Mouse (Mus musculus): ENCODE measurements around the gene Rnf44. TPM values are rescaled to one million over a fixed set of nuclear protein-coding genes. Genes with fewer than 3 reads are reported as not detected.

The Rnf44 gene
- polyA plus RNA-seq, 1 experiment: 60.0 TPM

DNA sequence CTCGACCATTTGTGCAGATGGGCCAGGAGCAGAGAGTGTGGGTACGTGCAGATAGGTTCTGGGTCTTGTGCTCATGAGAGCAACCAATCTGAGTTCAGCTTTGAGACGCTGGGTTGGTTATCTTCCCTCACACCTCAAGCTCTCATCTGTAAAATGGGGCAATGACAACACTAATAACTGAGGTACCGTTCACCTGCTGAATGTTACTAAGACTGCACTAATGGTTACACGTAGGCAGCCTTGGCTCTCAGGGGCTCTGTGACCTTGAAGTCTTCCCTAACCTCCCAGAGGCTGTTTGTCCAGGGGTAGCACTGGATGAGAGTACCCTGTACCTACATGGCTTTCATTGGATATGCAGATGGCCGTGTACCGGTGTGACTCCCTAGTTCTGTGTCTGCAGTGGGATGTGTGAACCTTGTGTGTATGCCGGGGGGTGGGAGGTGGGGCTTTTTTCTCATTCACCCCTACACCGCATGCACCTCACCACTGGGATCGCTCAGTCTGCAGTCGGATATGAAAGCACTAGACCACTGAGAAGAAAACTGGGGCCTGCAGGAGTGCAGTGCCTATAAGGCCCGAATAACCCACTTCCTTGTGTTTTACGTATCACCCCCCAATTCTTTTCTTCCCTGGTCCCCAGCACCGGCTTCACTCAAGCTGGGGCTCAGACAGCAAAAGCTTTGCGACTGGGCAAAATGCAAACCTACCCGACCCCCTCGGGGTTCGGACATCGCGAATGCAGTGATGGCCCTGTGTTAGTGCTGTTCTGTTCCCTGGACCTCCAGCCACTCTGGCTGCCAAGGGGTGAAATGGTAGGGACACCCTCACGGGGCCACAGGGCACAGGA lies 773 bp downstream of the Rnf44 start:
- Histone ChIP-seq H3K4me1 (ENCODE audit: control insufficient read depth, insufficient read depth, low read length) (peaks cover 8% of the 10 kb centered on the region), H3K27ac (ENCODE audit: control insufficient read depth, insufficient read depth, low read depth, low read length, poor library complexity) (peak overlapping the region; percentile 100), H3K4me3 (replicated peaks; ENCODE audit: control insufficient read depth, low read depth, low read length) (peak overlapping the region; percentile 99)
- TF ChIP-seq POLR2A (IDR thresholded peaks at IDR 0.05; ENCODE audit: borderline replicate concordance, control insufficient read depth, low read depth, low read length) (no peak), CTCF (IDR thresholded peaks at IDR 0.05; ENCODE audit: control insufficient read depth, insufficient read depth, low read length) (no peak)
- WGBS: 6% methylated on average over 21 of the region's 21 CpGs

GRCm38 (mm10) chr13:54691737-54692136 lies 2.0 kb downstream of the Rnf44 start:
- peak overlapping the region; percentile 100 for H3K27ac ChIP-seq (ENCODE audit: control insufficient read depth, insufficient read depth, low read depth, low read length, poor library complexity)
- peak overlapping the region; percentile 99 for H3K4me3 ChIP-seq (replicated peaks; ENCODE audit: control insufficient read depth, low read depth, low read length)
- TF ChIP-seq POLR2A (IDR thresholded peaks at IDR 0.05; ENCODE audit: borderline replicate concordance, control insufficient read depth, low read depth, low read length) (no peak), CTCF (IDR thresholded peaks at IDR 0.05; ENCODE audit: control insufficient read depth, insufficient read depth, low read length) (no peak)
- H3K4me1 ChIP-seq (ENCODE audit: control insufficient read depth, insufficient read depth, low read length): peaks cover 8% of the 10 kb centered on the region

DNA sequence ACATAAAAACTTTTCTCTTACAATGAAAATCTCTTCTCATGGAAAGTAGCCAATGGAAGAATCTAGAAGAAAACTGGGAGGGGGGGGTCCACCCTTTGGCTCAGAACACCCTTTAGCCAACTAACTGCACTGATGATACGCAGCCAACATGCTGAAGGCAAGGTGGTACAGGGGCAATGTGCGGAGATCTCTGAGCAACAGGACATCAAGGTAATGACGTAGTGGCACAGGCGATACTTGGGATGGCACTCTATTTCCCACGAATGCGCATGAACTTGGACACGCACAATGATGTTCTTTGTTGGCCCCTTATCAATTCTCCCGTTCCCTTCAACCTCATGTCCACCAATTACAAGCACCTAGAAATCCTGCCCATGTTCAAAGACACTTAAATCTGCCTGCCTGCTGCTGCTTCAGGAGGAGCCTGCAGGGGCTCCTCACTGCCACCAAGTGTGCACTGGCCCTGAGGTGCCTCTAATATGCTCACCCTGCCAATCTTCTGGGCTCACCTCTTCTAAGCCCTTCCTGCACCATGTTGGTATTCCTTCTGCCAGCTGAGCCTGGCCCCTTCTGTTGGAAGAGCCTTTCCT lies 3.5 kb downstream of the Rnf44 start:
- H3K4me3 ChIP-seq (replicated peaks; ENCODE audit: control insufficient read depth, low read depth, low read length): no peak overlapping the region
- peaks cover 11% of the 10 kb centered on the region for H3K4me1 ChIP-seq (ENCODE audit: control insufficient read depth, insufficient read depth, low read length)
- no peak for TF ChIP-seq CTCF (IDR thresholded peaks at IDR 0.05; ENCODE audit: control insufficient read depth, insufficient read depth, low read length)
- no peak for TF ChIP-seq POLR2A (IDR thresholded peaks at IDR 0.05; ENCODE audit: borderline replicate concordance, control insufficient read depth, low read depth, low read length)
- H3K27ac ChIP-seq (ENCODE audit: control insufficient read depth, insufficient read depth, low read depth, low read length, poor library complexity): no peak overlapping the region
- WGBS: 88% methylated on average over 8 of the region's 8 CpGs

DNA sequence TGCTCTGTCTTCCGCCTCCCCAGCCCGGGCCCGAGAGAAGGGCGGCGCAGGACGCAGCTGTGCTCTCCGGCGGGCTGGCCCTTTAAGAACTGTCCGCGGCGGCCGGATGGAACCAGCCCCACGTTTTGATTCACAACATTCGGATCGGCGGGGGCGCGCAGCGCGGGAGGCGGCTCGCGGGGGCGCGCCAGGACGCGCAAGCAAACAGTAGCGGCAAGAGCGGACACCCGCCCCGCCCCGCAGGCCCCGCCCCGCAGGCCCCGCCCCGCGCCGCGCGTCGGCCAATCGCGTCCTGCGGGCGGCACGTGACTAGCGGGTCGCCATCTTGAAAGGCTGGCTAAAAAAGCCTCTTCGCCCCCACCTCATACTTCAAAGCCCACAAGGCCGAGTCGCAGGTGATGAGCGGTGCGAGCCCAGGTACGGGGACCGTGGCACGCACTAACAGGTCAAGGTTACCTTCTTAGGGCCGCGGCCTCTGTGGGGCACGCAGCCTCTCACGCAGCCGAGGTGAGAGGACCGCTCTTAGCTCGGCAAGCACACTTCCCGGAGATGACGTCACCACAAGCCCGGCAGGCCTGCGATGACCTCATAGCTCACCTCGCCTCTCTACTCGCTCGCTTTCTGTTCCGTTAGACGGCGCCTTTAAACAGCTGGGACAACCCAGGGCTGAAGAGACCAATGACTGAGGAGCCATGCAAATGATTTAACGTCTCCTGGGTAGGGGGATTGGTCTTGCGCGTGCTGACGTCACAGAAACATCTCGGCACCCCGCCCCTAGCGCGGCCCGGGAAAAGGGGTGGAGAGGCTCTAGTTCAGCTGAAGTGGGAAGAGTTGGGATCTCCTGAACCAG lies 5.9 kb downstream of the Rnf44 start:
- Histone ChIP-seq H3K4me1 (ENCODE audit: control insufficient read depth, insufficient read depth, low read length) (peaks cover 11% of the 10 kb centered on the region), H3K4me3 (replicated peaks; ENCODE audit: control insufficient read depth, low read depth, low read length) (peak overlapping the region; percentile 91), H3K27ac (ENCODE audit: control insufficient read depth, insufficient read depth, low read depth, low read length, poor library complexity) (peak overlapping the region; percentile 99)
- WGBS: under 1% methylated on average over 82 of the region's 82 CpGs
- no peak; the same call in none of the 2 replicates for TF ChIP-seq POLR2A (IDR thresholded peaks at IDR 0.05; ENCODE audit: borderline replicate concordance, control insufficient read depth, low read depth, low read length)
- no peak for TF ChIP-seq CTCF (IDR thresholded peaks at IDR 0.05; ENCODE audit: control insufficient read depth, insufficient read depth, low read length)

DNA sequence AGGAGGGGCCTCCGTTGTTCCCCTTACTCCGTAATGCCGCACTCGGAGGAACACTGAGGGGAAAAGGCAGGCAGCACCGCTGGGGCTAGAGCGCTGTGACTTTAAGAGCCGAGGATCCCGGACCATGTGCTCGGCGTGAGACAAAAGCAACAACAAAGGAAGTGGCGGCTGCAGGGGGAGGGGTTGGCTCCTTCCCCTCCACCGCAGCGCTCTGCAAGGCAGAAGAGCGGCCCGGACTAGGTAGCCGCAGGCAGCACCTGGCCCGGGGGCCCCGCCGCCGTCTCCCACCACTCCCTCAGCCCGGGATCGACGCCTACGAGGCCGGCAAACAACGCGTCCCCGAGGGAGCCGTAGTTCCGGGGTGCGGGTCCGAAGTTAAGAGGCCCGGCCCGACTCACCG lies 6.6 kb downstream of the Rnf44 start:
- under 1% methylated on average over 35 of the region's 35 CpGs for WGBS
- Histone ChIP-seq H3K4me1 (ENCODE audit: control insufficient read depth, insufficient read depth, low read length) (peaks cover 7% of the 10 kb centered on the region), H3K4me3 (replicated peaks; ENCODE audit: control insufficient read depth, low read depth, low read length) (peak overlapping the region; percentile 70), H3K27ac (ENCODE audit: control insufficient read depth, insufficient read depth, low read depth, low read length, poor library complexity) (peak overlapping the region; percentile 97)
- TF ChIP-seq POLR2A (IDR thresholded peaks at IDR 0.05; ENCODE audit: borderline replicate concordance, control insufficient read depth, low read depth, low read length): peak; percentile 38; the same call in 1 of the 2 replicates
- TF ChIP-seq CTCF (IDR thresholded peaks at IDR 0.05; ENCODE audit: control insufficient read depth, insufficient read depth, low read length): no peak

DNA sequence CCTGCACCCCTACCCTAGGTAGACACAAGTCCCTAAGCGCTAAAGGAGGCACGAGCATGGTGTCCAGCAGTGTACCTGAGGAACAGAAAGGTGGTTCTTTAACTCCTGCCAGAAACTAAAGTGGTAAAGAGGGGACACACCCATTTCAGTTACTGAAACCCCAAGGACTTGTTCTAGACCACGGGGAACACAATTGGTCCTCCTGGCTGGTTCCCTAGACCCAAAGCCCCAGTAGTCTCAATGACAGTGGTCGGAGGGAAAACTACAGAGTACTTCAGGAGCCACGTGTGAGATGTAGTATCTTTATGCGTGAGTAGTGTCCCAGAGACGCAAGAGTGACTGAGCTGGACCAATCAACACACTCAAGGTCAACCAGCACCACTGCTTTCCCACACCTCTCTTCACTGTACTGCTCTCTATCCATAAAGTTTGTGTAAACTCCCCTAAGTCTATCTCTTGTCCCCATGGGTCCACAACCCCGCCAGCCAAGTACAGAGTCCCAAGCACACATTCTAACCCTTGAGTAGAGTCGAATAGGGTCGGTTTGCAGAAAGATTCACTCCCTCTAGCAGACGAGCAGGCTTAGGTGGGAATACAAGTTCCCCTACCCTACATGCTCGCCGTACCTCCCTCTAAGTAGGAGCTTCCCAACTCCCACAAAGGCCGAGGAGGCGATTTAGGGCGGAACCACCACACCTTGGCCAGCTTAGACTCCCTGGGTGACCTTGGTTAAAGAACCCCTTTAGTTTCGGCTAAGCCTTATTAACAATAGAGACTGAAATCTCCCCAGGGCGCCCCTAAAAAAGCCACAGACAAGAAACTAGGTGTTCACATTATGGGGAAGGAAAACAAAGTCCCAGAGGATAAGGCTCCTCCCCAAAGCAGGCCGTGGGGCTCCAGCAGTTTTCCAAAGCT lies 7.3 kb downstream of the Rnf44 start:
- Histone ChIP-seq H3K4me1 (ENCODE audit: control insufficient read depth, insufficient read depth, low read length) (peaks cover 5% of the 10 kb centered on the region; the same call in 1 of the 2 replicates), H3K4me3 (replicated peaks; ENCODE audit: control insufficient read depth, low read depth, low read length) (peak overlapping the region; percentile 70), H3K27ac (ENCODE audit: control insufficient read depth, insufficient read depth, low read depth, low read length, poor library complexity) (peak overlapping the region; percentile 97)
- WGBS: 4% methylated on average over 19 of the region's 19 CpGs
- TF ChIP-seq POLR2A (IDR thresholded peaks at IDR 0.05; ENCODE audit: borderline replicate concordance, control insufficient read depth, low read depth, low read length): no peak
- TF ChIP-seq CTCF (IDR thresholded peaks at IDR 0.05; ENCODE audit: control insufficient read depth, insufficient read depth, low read length): no peak

- H3K27ac ChIP-seq (ENCODE audit: control insufficient read depth, insufficient read depth, low read depth, low read length, poor library complexity): no peak overlapping the region
Measured at GRCm38 (mm10) chr13:54685174-54685573, 8.5 kb downstream of the Rnf44 start.

More at GRCm38 (mm10) chr13:54685174-54685573, 8.5 kb downstream of the Rnf44 start:
- H3K4me3 ChIP-seq (replicated peaks; ENCODE audit: control insufficient read depth, low read depth, low read length): no peak overlapping the region
- 51% methylated on average over 2 of the region's 2 CpGs for WGBS
- no peak for TF ChIP-seq POLR2A (IDR thresholded peaks at IDR 0.05; ENCODE audit: borderline replicate concordance, control insufficient read depth, low read depth, low read length)
- peak; percentile 66 for TF ChIP-seq CTCF (IDR thresholded peaks at IDR 0.05; ENCODE audit: control insufficient read depth, insufficient read depth, low read length)
- H3K4me1 ChIP-seq (ENCODE audit: control insufficient read depth, insufficient read depth, low read length): peaks cover 5% of the 10 kb centered on the region; the same call in 1 of the 2 replicates
